Mouse (Mus musculus): ENCODE data around the gene Ap1m1. TPM values are rescaled to one million over a fixed set of nuclear protein-coding genes. Genes with fewer than 3 reads are reported as not detected.
A peak's percentile ranks its signal among the peaks of the same experiment; 100 is the strongest.

The Ap1m1 gene
- polyA plus RNA-seq, 1 experiment: 72.6 TPM

GRCm38 (mm10) chr8:72300654-72301400, 61.0 kb downstream of the Ap1m1 start:
- no peak for TF ChIP-seq POLR2A (IDR thresholded peaks at IDR 0.05; ENCODE audit: low read depth, low read length)
- no peak for TF ChIP-seq CTCF (conservative IDR thresholded peaks at IDR 0.05; ENCODE audit: insufficient read depth, insufficient read length, low read depth, low read length)
- Histone ChIP-seq H3K27ac (ENCODE audit: insufficient read depth, low read depth, low read length) (no peak overlapping the region), H3K4me1 (ENCODE audit: control insufficient read depth, insufficient read depth, low read length) (0 out of 2 replicates have a peak, but pooled peaks cover 4% of the 10 kb centered on the region), H3K27me3 (replicated peaks; ENCODE audit: control insufficient read depth, insufficient read depth, low read length) (no peaks in the 10 kb centered on the region), H3K4me3 (ENCODE audit: insufficient read depth, low read depth, low read length) (no peak overlapping the region), H3K36me3 (ENCODE audit: control insufficient read depth, insufficient read depth, low read length) (no peaks in the 10 kb centered on the region)
- 74% methylated on average over 9 of the region's 9 CpGs for WGBS
- DNase-seq: no peak

GRCm38 (mm10) chr8:72301497-72301896, 61.7 kb downstream of the Ap1m1 start:
- DNase-seq: no peak
- 0 out of 2 replicates have a peak, but pooled peaks cover 4% of the 10 kb centered on the region for H3K4me1 ChIP-seq (ENCODE audit: control insufficient read depth, insufficient read depth, low read length)
- H3K27me3 ChIP-seq (replicated peaks; ENCODE audit: control insufficient read depth, insufficient read depth, low read length): no peaks in the 10 kb centered on the region
- H3K36me3 ChIP-seq (ENCODE audit: control insufficient read depth, insufficient read depth, low read length): no peaks in the 10 kb centered on the region
- no peak for TF ChIP-seq POLR2A (IDR thresholded peaks at IDR 0.05; ENCODE audit: low read depth, low read length)
- TF ChIP-seq CTCF (conservative IDR thresholded peaks at IDR 0.05; ENCODE audit: insufficient read depth, insufficient read length, low read depth, low read length): no peak
- no peak overlapping the region for H3K4me3 ChIP-seq (ENCODE audit: insufficient read depth, low read depth, low read length)
- no peak overlapping the region for H3K27ac ChIP-seq (ENCODE audit: insufficient read depth, low read depth, low read length)
- 56% methylated on average over 5 of the region's 5 CpGs for WGBS

- H3K27ac ChIP-seq (ENCODE audit: insufficient read depth, low read depth, low read length): peak overlapping the region; percentile 91
- WGBS: 48% methylated on average over 8 of the region's 8 CpGs
These were observed 63.3 kb downstream of the Ap1m1 start for GRCm38 (mm10) chr8:72302986-72303612.

GRCm38 (mm10) chr8:72303633-72304032, 63.8 kb downstream of the Ap1m1 start:
- DNase-seq: peak; percentile 82
- Histone ChIP-seq H3K27me3 (replicated peaks; ENCODE audit: control insufficient read depth, insufficient read depth, low read length) (no peaks in the 10 kb centered on the region), H3K4me1 (ENCODE audit: control insufficient read depth, insufficient read depth, low read length) (0 out of 2 replicates have a peak, but pooled peaks cover 4% of the 10 kb centered on the region), H3K36me3 (ENCODE audit: control insufficient read depth, insufficient read depth, low read length) (no peaks in the 10 kb centered on the region), H3K27ac (ENCODE audit: insufficient read depth, low read depth, low read length) (no peak overlapping the region; the same call in 1 of the 2 replicates), H3K4me3 (ENCODE audit: insufficient read depth, low read depth, low read length) (no peak overlapping the region)
- no peak for TF ChIP-seq CTCF (conservative IDR thresholded peaks at IDR 0.05; ENCODE audit: insufficient read depth, insufficient read length, low read depth, low read length)
- peak; percentile 39 for TF ChIP-seq POLR2A (IDR thresholded peaks at IDR 0.05; ENCODE audit: low read depth, low read length)
- 49% methylated on average over 8 of the region's 8 CpGs for WGBS

More at GRCm38 (mm10) chr8:72302986-72303612, 63.3 kb downstream of the Ap1m1 start:
- no peak for DNase-seq
- TF ChIP-seq CTCF (conservative IDR thresholded peaks at IDR 0.05; ENCODE audit: insufficient read depth, insufficient read length, low read depth, low read length) (no peak), POLR2A (IDR thresholded peaks at IDR 0.05; ENCODE audit: low read depth, low read length) (no peak)
- no peak overlapping the region for H3K4me3 ChIP-seq (ENCODE audit: insufficient read depth, low read depth, low read length)
- 0 out of 2 replicates have a peak, but pooled peaks cover 4% of the 10 kb centered on the region for H3K4me1 ChIP-seq (ENCODE audit: control insufficient read depth, insufficient read depth, low read length)
- H3K36me3 ChIP-seq (ENCODE audit: control insufficient read depth, insufficient read depth, low read length): no peaks in the 10 kb centered on the region
- no peaks in the 10 kb centered on the region for H3K27me3 ChIP-seq (replicated peaks; ENCODE audit: control insufficient read depth, insufficient read depth, low read length)

- no peak for TF ChIP-seq POLR2A (IDR thresholded peaks at IDR 0.05; ENCODE audit: low read depth, low read length)
- Histone ChIP-seq H3K36me3 (ENCODE audit: control insufficient read depth, insufficient read depth, low read length) (no peaks in the 10 kb centered on the region), H3K4me3 (ENCODE audit: insufficient read depth, low read depth, low read length) (no peak within 1 kb of the TSS), H3K4me1 (ENCODE audit: control insufficient read depth, insufficient read depth, low read length) (0 out of 2 replicates have a peak, but pooled peaks cover 4% of the 10 kb centered on the region), H3K27ac (ENCODE audit: insufficient read depth, low read depth, low read length) (no peak within 1 kb of the TSS), H3K27me3 (replicated peaks; ENCODE audit: control insufficient read depth, insufficient read depth, low read length) (no peaks in the 10 kb centered on the region)
- WGBS: 86% methylated on average over 16 of the region's 16 CpGs
- DNase-seq: no peak
These were observed 65.5 kb downstream of the Ap1m1 start, which contains the start of gene Gm10282 for GRCm38 (mm10) chr8:72305210-72305905. TSS of gene Gm10282 (minus strand) at chr8:72305260.

- Histone ChIP-seq H3K4me3 (ENCODE audit: insufficient read depth, low read depth, low read length) (no peak overlapping the region), H3K36me3 (ENCODE audit: control insufficient read depth, insufficient read depth, low read length) (no peaks in the 10 kb centered on the region), H3K4me1 (ENCODE audit: control insufficient read depth, insufficient read depth, low read length) (peaks cover 8% of the 10 kb centered on the region; the same call in 1 of the 2 replicates), H3K27me3 (replicated peaks; ENCODE audit: control insufficient read depth, insufficient read depth, low read length) (no peaks in the 10 kb centered on the region), H3K27ac (ENCODE audit: insufficient read depth, low read depth, low read length) (no peak overlapping the region)
- 81% methylated on average over 5 of the region's 5 CpGs for WGBS
- no peak for TF ChIP-seq CTCF (conservative IDR thresholded peaks at IDR 0.05; ENCODE audit: insufficient read depth, insufficient read length, low read depth, low read length)
- TF ChIP-seq POLR2A (IDR thresholded peaks at IDR 0.05; ENCODE audit: low read depth, low read length): no peak
- DNase-seq: no peak
These were observed 67.1 kb downstream of the Ap1m1 start for GRCm38 (mm10) chr8:72306913-72307312.

Other genes with a start within 250 kb of the Ap1m1 start
- gene Cyp4f18, start 230.4 kb upstream of the Ap1m1 start, polyA plus RNA-seq (2012; rRNA removed): 1.7 and 3.3 TPM in 2 replicates
- not detected in 2 replicates for gene Olfr372, start 198.8 kb upstream of the Ap1m1 start, polyA plus RNA-seq (2012; rRNA removed)
- gene Olfr373, start 156.8 kb upstream of the Ap1m1 start, polyA plus RNA-seq (2012; rRNA removed): not detected in 2 replicates
- gene Olfr374, start 133.0 kb upstream of the Ap1m1 start, polyA plus RNA-seq (2012; rRNA removed): not detected in 2 replicates
- gene Tpm4, start 105.0 kb upstream of the Ap1m1 start, polyA plus RNA-seq (2012; rRNA removed): 43.9 and 55.7 TPM in 2 replicates
- gene Rab8a, start 78.8 kb upstream of the Ap1m1 start, polyA plus RNA-seq (2012; rRNA removed): 112 and 148 TPM in 2 replicates
- 0.14 and 1.9 TPM in 2 replicates for gene Hsh2d, start 50.4 kb upstream of the Ap1m1 start, polyA plus RNA-seq (2012; rRNA removed)
- 0.04 TPM in 1 of 2 replicates, not detected in the other for gene Cib3, start 27.2 kb upstream of the Ap1m1 start, polyA plus RNA-seq (2012; rRNA removed)
- not detected in 2 replicates for gene Gm11034, start 26.4 kb upstream of the Ap1m1 start, polyA plus RNA-seq (2012; rRNA removed)
- gene Fam32a, start 20.3 kb upstream of the Ap1m1 start, polyA plus RNA-seq (2012; rRNA removed): 54.7 and 59.6 TPM in 2 replicates
- gene Gm10282, start 65.2 kb downstream of the Ap1m1 start, polyA plus RNA-seq (2012; rRNA removed): 1.8 and 2.8 TPM in 2 replicates
- 20.9 and 22.2 TPM in 2 replicates for gene Klf2, start 79.0 kb downstream of the Ap1m1 start, polyA plus RNA-seq (2012; rRNA removed)
- 30.3 and 31.9 TPM in 2 replicates for gene Eps15l1, start 181.4 kb downstream of the Ap1m1 start, polyA plus RNA-seq (2012; rRNA removed)
- 0.77 TPM in 2 replicates for gene Calr3, start 203.9 kb downstream of the Ap1m1 start, polyA plus RNA-seq (2012; rRNA removed)
- gene 1700030K09Rik, start 203.9 kb downstream of the Ap1m1 start, polyA plus RNA-seq (2012; rRNA removed): 6.8 and 7.2 TPM in 2 replicates
- 33.5 and 35.7 TPM in 2 replicates for gene Cherp, start 235.2 kb downstream of the Ap1m1 start, polyA plus RNA-seq (2012; rRNA removed)

Measured in kidney, adult 2 months (tissue).